Comparison of ENCODE assay signal across 10 mouse cellular contexts in genomic region chr2:133761496-133761895, GRCm38 (mm10).
DNase-seq lines count a peak whose midpoint lies in the region; ATAC-seq and TF ChIP-seq lines count a peak whose summit lies in the region.
"Had no signal": no experiment of that assay in that cellular context is flagged by ENCODE, and none has a peak within 500 bp of the region (broad histone marks: within the 10 kb centered on the region; RNA-seq: fewer than 3 reads in every experiment).

No protein-coding gene starts in this region.

- H3K4me3 ChIP-seq in kidney, postnatal 0 days (replicated peaks; ENCODE audit: low read depth, low read length), result no peak overlapping the region
- no peak overlapping the region for H3K4me3 ChIP-seq in kidney, embryonic 16.5 days (ENCODE audit: low read length)
- H3K4me3 ChIP-seq in lung, embryonic 14.5 days (ENCODE audit: low read depth, low read length), result no peak overlapping the region
- H3K4me3 ChIP-seq: forebrain, embryonic 12.5 days; neural tube, embryonic 12.5 days had no signal

- no peaks in the 10 kb centered on the region for H3K27me3 ChIP-seq in kidney, postnatal 0 days (ENCODE audit: insufficient read depth, low read length)
- no peaks in the 10 kb centered on the region for H3K27me3 ChIP-seq in kidney, embryonic 16.5 days (ENCODE audit: insufficient read depth, low read length)
- H3K27me3 ChIP-seq in lung, embryonic 14.5 days (ENCODE audit: insufficient read depth, low read length), result no peaks in the 10 kb centered on the region
- H3K27me3 ChIP-seq: forebrain, embryonic 12.5 days; neural tube, embryonic 12.5 days had no signal

- H3K27ac ChIP-seq in kidney, postnatal 0 days, result no peak overlapping the region
- H3K27ac ChIP-seq in kidney, embryonic 16.5 days (ENCODE audit: low read length), result no peak overlapping the region
- no peak overlapping the region for H3K27ac ChIP-seq in lung, embryonic 14.5 days (ENCODE audit: low read depth)
- H3K27ac ChIP-seq: forebrain, embryonic 12.5 days; neural tube, embryonic 12.5 days had no signal

- H3K4me2 ChIP-seq in kidney, postnatal 0 days (ENCODE audit: low read length), result no peak overlapping the region
- no peak overlapping the region for H3K4me2 ChIP-seq in kidney, embryonic 16.5 days (replicated peaks; ENCODE audit: low read depth, low read length)
- no peak overlapping the region for H3K4me2 ChIP-seq in lung, embryonic 14.5 days
- H3K4me2 ChIP-seq: forebrain, embryonic 12.5 days; neural tube, embryonic 12.5 days had no signal

- no peaks in the 10 kb centered on the region for H3K36me3 ChIP-seq in kidney, postnatal 0 days (ENCODE audit: insufficient read depth, low read length)
- no peaks in the 10 kb centered on the region for H3K36me3 ChIP-seq in kidney, embryonic 16.5 days (ENCODE audit: insufficient read depth, low read length)
- H3K36me3 ChIP-seq in lung, embryonic 14.5 days (ENCODE audit: insufficient read depth), result no peaks in the 10 kb centered on the region
- H3K36me3 ChIP-seq: forebrain, embryonic 12.5 days; neural tube, embryonic 12.5 days had no signal

- DNase-seq in kidney, postnatal 0 days (ENCODE audit: low spot score), result peak; percentile 15
- DNase-seq in NIH3T3 (ENCODE audit: low read depth), result peak; percentile 63
- peak; percentile 70 for DNase-seq in adrenal gland, adult 2 months
- DNase-seq in lung, embryonic 14.5 days, result peak; percentile 91
- no peak for DNase-seq in cerebellum, postnatal 10 days
- no peak for DNase-seq in left cerebral cortex, postnatal 36 days (ENCODE audit: low spot score in 2 of 2)
- DNase-seq: thymus, postnatal 4 days had no signal

- no peaks in the 10 kb centered on the region for H3K4me1 ChIP-seq in kidney, postnatal 0 days (replicated peaks; ENCODE audit: insufficient read depth, low read length)
- H3K4me1 ChIP-seq in kidney, embryonic 16.5 days (ENCODE audit: insufficient read depth, low read length), result no peaks in the 10 kb centered on the region
- H3K4me1 ChIP-seq in lung, embryonic 14.5 days (ENCODE audit: insufficient read depth), result no peaks in the 10 kb centered on the region
- H3K4me1 ChIP-seq: forebrain, embryonic 12.5 days; neural tube, embryonic 12.5 days had no signal

- TF ChIP-seq CTCF in kidney, postnatal 0 days (IDR thresholded peaks at IDR 0.05; ENCODE audit: low read depth), result no peak
- TF ChIP-seq CTCF in lung, embryonic 14.5 days (IDR thresholded peaks at IDR 0.05; ENCODE audit: low read depth), result no peak

- H3K9me3 ChIP-seq in kidney, postnatal 0 days (replicated peaks; ENCODE audit: low read length), result no peaks in the 10 kb centered on the region
- H3K9me3 ChIP-seq in kidney, embryonic 16.5 days (ENCODE audit: low read length), result no peaks in the 10 kb centered on the region
- H3K9me3 ChIP-seq in lung, embryonic 14.5 days (ENCODE audit: low read depth, low read length), result no peaks in the 10 kb centered on the region
- H3K9me3 ChIP-seq: forebrain, embryonic 12.5 days; neural tube, embryonic 12.5 days had no signal

- 62% methylated on average over 7 of the region's 7 CpGs for WGBS in kidney, postnatal 0 days
- WGBS in kidney, embryonic 16.5 days, result 69% methylated on average over 7 of the region's 7 CpGs
- 42% methylated on average over 7 of the region's 7 CpGs for WGBS in lung, embryonic 14.5 days

- ATAC-seq in kidney, postnatal 0 days (replicated peaks; ENCODE audit: low FRiP score, low read depth), result no peak
- ATAC-seq in kidney, embryonic 16.5 days (ENCODE audit: low FRiP score, low TSS enrichment), result no peak
- peak; percentile 81 for ATAC-seq in lung, embryonic 14.5 days (ENCODE audit: insufficient read depth)

- H3K9ac ChIP-seq in kidney, postnatal 0 days (ENCODE audit: low read depth, low read length), result no peak overlapping the region
- H3K9ac ChIP-seq in kidney, embryonic 16.5 days (replicated peaks; ENCODE audit: low read length), result no peak overlapping the region
- H3K9ac ChIP-seq in lung, embryonic 14.5 days, result no peak overlapping the region
- H3K9ac ChIP-seq: forebrain, embryonic 12.5 days; neural tube, embryonic 12.5 days had no signal

- intact Hi-C loops in left cerebral cortex, postnatal 36 days (cut with DNase I), result no loop called here

Comparison
In these comparisons a context has a peak if more than half of its experiments do, and no peak if none do; other contexts are left out.
1. DNase-seq: peak in kidney, postnatal 0 days (single experiment), NIH3T3 (single experiment), adrenal gland, adult 2 months (single experiment) and lung, embryonic 14.5 days (single experiment); none in cerebellum, postnatal 10 days (0 of 2) and left cerebral cortex, postnatal 36 days (0 of 2).